Mouse (Mus musculus): Measurements from ENCODE around the gene Arnt.
"Not testable (repeated sequence)": the region's sequence is repeated elsewhere in the genome, so short reads cannot be mapped to it uniquely, and the experiment has no call there.

Arnt gene

GRCm38 (mm10) chr3:95434136-95434982 lies at the start of gene Arnt:
TSS of gene Arnt (plus strand) at chr3:95434388.
- in situ Hi-C loops (cut with MboI, MseI): loop anchor here (5.0 kb wide), 1 partner anchor 82 kb away; no protein-coding TSS in a partner anchor

- in situ Hi-C loops (cut with MboI, MseI): no loop called here
These were observed 48.6 kb upstream of the Arnt start for GRCm38 (mm10) chr3:95385401-95386075.

GRCm38 (mm10) chr3:95394385-95394784 lies 39.8 kb upstream of the Arnt start:
- in situ Hi-C loops (cut with MboI, MseI): no loop called here

GRCm38 (mm10) chr3:95402741-95403140 lies 31.4 kb upstream of the Arnt start, which contains the start of gene 4930558C23Rik:
TSS of gene 4930558C23Rik (minus strand) at chr3:95402841.
- in situ Hi-C loops (cut with MboI, MseI): no loop called here

GRCm38 (mm10) chr3:95407728-95408127 lies 26.5 kb upstream of the Arnt start:
- in situ Hi-C loops (cut with MboI, MseI): no loop called here

GRCm38 (mm10) chr3:95408852-95409251 lies 25.3 kb upstream of the Arnt start:
- in situ Hi-C loops (cut with MboI, MseI): no loop called here

GRCm38 (mm10) chr3:95412268-95412667 lies 21.9 kb upstream of the Arnt start:
- in situ Hi-C loops (cut with MboI, MseI): no loop called here

- in situ Hi-C loops (cut with MboI, MseI): no loop called here
These were observed 16.3 kb upstream of the Arnt start for GRCm38 (mm10) chr3:95417866-95418265.

GRCm38 (mm10) chr3:95426476-95426875 lies 7.7 kb upstream of the Arnt start:
- in situ Hi-C loops (cut with MboI, MseI): not testable (repeated sequence)

- in situ Hi-C loops (cut with MboI, MseI): not testable (repeated sequence)
These were observed 6.9 kb upstream of the Arnt start for GRCm38 (mm10) chr3:95427117-95427890.

- in situ Hi-C loops (cut with MboI, MseI): not testable (repeated sequence)
These were observed 6.3 kb upstream of the Arnt start for GRCm38 (mm10) chr3:95427891-95428238.

- in situ Hi-C loops (cut with MboI, MseI): not testable (repeated sequence)
These were observed 5.8 kb upstream of the Arnt start for GRCm38 (mm10) chr3:95428423-95428822.

GRCm38 (mm10) chr3:95433301-95433915 lies 780 bp upstream of the Arnt start:
- in situ Hi-C loops (cut with MboI, MseI): loop anchor here (5.0 kb wide), 1 partner anchor 81 kb away; no protein-coding TSS in a partner anchor

- in situ Hi-C loops (cut with MboI, MseI): loop anchor here (5.0 kb wide), 1 partner anchor 83 kb away; no protein-coding TSS in a partner anchor
These were observed 789 bp downstream of the Arnt start for GRCm38 (mm10) chr3:95434983-95435370.

- in situ Hi-C loops (cut with MboI, MseI): no loop called here
These were observed 1.4 kb downstream of the Arnt start for GRCm38 (mm10) chr3:95435561-95435960.

- in situ Hi-C loops (cut with MboI, MseI): not testable (repeated sequence)
These were observed 4.4 kb downstream of the Arnt start for GRCm38 (mm10) chr3:95438636-95439035.

GRCm38 (mm10) chr3:95439670-95440069 lies 5.5 kb downstream of the Arnt start:
- in situ Hi-C loops (cut with MboI, MseI): no loop called here

- in situ Hi-C loops (cut with MboI, MseI): no loop called here
These were observed 8.4 kb downstream of the Arnt start for GRCm38 (mm10) chr3:95442406-95443117.

- in situ Hi-C loops (cut with MboI, MseI): no loop called here
These were observed 11.1 kb downstream of the Arnt start for GRCm38 (mm10) chr3:95445311-95445710.

GRCm38 (mm10) chr3:95450408-95450807 lies 16.2 kb downstream of the Arnt start:
- in situ Hi-C loops (cut with MboI, MseI): loop anchor here (10.0 kb wide), 1 partner anchor 106 kb away; no protein-coding TSS in a partner anchor

- in situ Hi-C loops (cut with MboI, MseI): loop anchor here (10.0 kb wide), 1 partner anchor 106 kb away; no protein-coding TSS in a partner anchor
These were observed 16.7 kb downstream of the Arnt start for GRCm38 (mm10) chr3:95450915-95451314.

Data from regulatory T cell (primary cell).